Mouse (Mus musculus) MEL (cell line): ENCODE measurements around the gene Gm49661. TPM values are rescaled to one million over a fixed set of nuclear protein-coding genes. Genes with fewer than 3 reads are reported as not detected.

ENCODE experiments used
- DNase-seq: peaks from one replicate; pipeline ENCODE4 v3.0.0; 2011; ENCODE audit warnings: low read depth, low spot score
- H3K27ac ChIP-seq: 2 replicates; pipeline ENCODE4 v1.5.1; 2012; ENCODE audit warnings: low read depth, mild to moderate bottlenecking, control low read depth, low read length, moderate library complexity; ENCODE audit not compliant: control insufficient read depth
- H3K27me3 ChIP-seq, 2 experiments: fragments of 150-350 bp in 1 of 2; sonication (generic) in 1 of 2; 2 replicates each; pipeline ENCODE4 v1.6.1; 2012; ENCODE audit warnings: low read length in 2 of 2, mild to moderate bottlenecking in 2 of 2, improper control_type of control experiment in 1 of 2, moderate library complexity in 1 of 2; ENCODE audit not compliant: insufficient read depth in 2 of 2, control insufficient read depth in 1 of 2
- H3K36me3 ChIP-seq, 2 experiments: 2 replicates each; pipeline ENCODE4 v1.6.1; 2012 to 2014; ENCODE audit warnings: low read length in 2 of 2, improper control_type of control experiment in 1 of 2, inconsistent platforms in 1 of 2, mild to moderate bottlenecking in 1 of 2; ENCODE audit not compliant: insufficient read depth in 2 of 2, control insufficient read depth in 1 of 2
- H3K4me1 ChIP-seq, 2 experiments: fragments of 150-350 bp in 1 of 2; sonication (generic) in 1 of 2; 2 replicates each; pipeline ENCODE4 v1.6.1; 2012; ENCODE audit warnings: low read length in 2 of 2, improper control_type of control experiment in 1 of 2, mild to moderate bottlenecking in 1 of 2; ENCODE audit not compliant: insufficient read depth in 2 of 2, control insufficient read depth in 1 of 2
- H3K4me3 ChIP-seq, 2 experiments: fragments of 150-350 bp in 1 of 2; sonication (generic) in 1 of 2; 2 replicates each; pipeline ENCODE4 v1.5.1; 2012; ENCODE audit warnings: low read depth in 2 of 2, low read length in 2 of 2, mild to moderate bottlenecking in 2 of 2, moderate library complexity in 2 of 2, control low read depth in 1 of 2, improper control_type of control experiment in 1 of 2; ENCODE audit not compliant: control insufficient read depth in 1 of 2, insufficient read depth in 1 of 2
- H3K79me2 ChIP-seq: 2 replicates; pipeline ENCODE4 v1.6.1; 2012; ENCODE audit warnings: mild to moderate bottlenecking, low read length, moderate library complexity; ENCODE audit not compliant: control insufficient read depth, poor library complexity, insufficient read depth
- H3K9ac ChIP-seq: 2 replicates; pipeline ENCODE4 v1.6.1; 2012; ENCODE audit warnings: low read depth, mild to moderate bottlenecking, control low read depth, low read length, moderate library complexity; ENCODE audit not compliant: control insufficient read depth, poor library complexity, severe bottlenecking
- H3K9me3 ChIP-seq: fragments of 150-350 bp; sonication (generic); replicated peaks from 2 replicates; pipeline ENCODE4 v1.6.1; 2012; ENCODE audit warnings: mild to moderate bottlenecking, low read length, improper control_type of control experiment, moderate library complexity; ENCODE audit not compliant: insufficient read depth
- BHLHE40 ChIP-seq: IDR thresholded peaks from 2 replicates; pipeline ENCODE4 v1.6.1; 2012; ENCODE audit warnings: low read depth, mild to moderate bottlenecking, inconsistent platforms, low read length, improper control_type of control experiment, borderline replicate concordance
- CHD1 ChIP-seq: IDR thresholded peaks from 2 replicates; pipeline ENCODE4 v1.6.1; 2012; ENCODE audit warnings: low read depth, mild to moderate bottlenecking, inconsistent platforms, low read length, improper control_type of control experiment
- CTCF ChIP-seq, 3 experiments: IDR thresholded peaks in 2 of 3; conservative IDR thresholded peaks in 1 of 3; 2 replicates each; pipeline ENCODE4 v1.5.1; 2011 to 2012; ENCODE audit warnings: low read length in 3 of 3, low read depth in 2 of 3, mild to moderate bottlenecking in 2 of 3, improper control_type of control experiment in 1 of 3, inconsistent platforms in 1 of 3, mixed read lengths in 1 of 3, moderate library complexity in 1 of 3; ENCODE audit not compliant: control insufficient read depth in 1 of 3, insufficient read depth in 1 of 3, poor library complexity in 1 of 3, severe bottlenecking in 1 of 3
- E2F4 ChIP-seq: IDR thresholded peaks from 2 replicates; pipeline ENCODE4 v1.6.1; 2011; ENCODE audit warnings: low read depth, low read length, improper control_type of control experiment, borderline replicate concordance
- ELF1 ChIP-seq: IDR thresholded peaks from 2 replicates; pipeline ENCODE4 v1.6.1; 2014; ENCODE audit warnings: low read depth, mild to moderate bottlenecking, inconsistent platforms, low read length, improper control_type of control experiment, moderate library complexity
- EP300 ChIP-seq, 2 experiments: IDR thresholded peaks; 2 replicates each; pipeline ENCODE4 v1.6.1; 2011; ENCODE audit warnings: improper control_type of control experiment in 2 of 2, low read length in 2 of 2, low read depth in 1 of 2, mild to moderate bottlenecking in 1 of 2
- ETS1 ChIP-seq: IDR thresholded peaks from 2 replicates; pipeline ENCODE4 v1.6.1; 2012; ENCODE audit warnings: low read depth, mild to moderate bottlenecking, inconsistent platforms, low read length, improper control_type of control experiment, moderate library complexity
- GATA1 ChIP-seq: IDR thresholded peaks from 2 replicates; pipeline ENCODE4 v1.6.1; 2011; ENCODE audit warnings: low read depth, low read length, improper control_type of control experiment
- HCFC1 ChIP-seq: IDR thresholded peaks from 2 replicates; pipeline ENCODE4 v1.6.1; 2012; ENCODE audit warnings: low read depth, mild to moderate bottlenecking, inconsistent platforms, low read length, improper control_type of control experiment, moderate library complexity
- MYB ChIP-seq: IDR thresholded peaks from 2 replicates; pipeline ENCODE4 v1.6.1; 2011; ENCODE audit warnings: mild to moderate bottlenecking, low read depth, low read length, improper control_type of control experiment
- MYC ChIP-seq: IDR thresholded peaks from 2 replicates; pipeline ENCODE4 v1.6.1; 2011; ENCODE audit warnings: low read depth, mild to moderate bottlenecking, low read length, improper control_type of control experiment, moderate library complexity
- NRF1 ChIP-seq: IDR thresholded peaks from 2 replicates; pipeline ENCODE4 v1.6.1; 2014; ENCODE audit warnings: low read depth, mild to moderate bottlenecking, inconsistent platforms, low read length, improper control_type of control experiment, moderate library complexity; ENCODE audit not compliant: poor library complexity, insufficient read depth, severe bottlenecking
- POLR2A ChIP-seq, 2 experiments: IDR thresholded peaks; 2 replicates each; pipeline ENCODE4 v1.6.1; 2011 to 2012; ENCODE audit warnings: low read length in 2 of 2, mild to moderate bottlenecking in 2 of 2, control low read depth in 1 of 2, improper control_type of control experiment in 1 of 2, low read depth in 1 of 2, moderate library complexity in 1 of 2; ENCODE audit not compliant: control insufficient read depth in 1 of 2, insufficient read depth in 1 of 2, poor library complexity in 1 of 2
- POLR2AphosphoS5 ChIP-seq: IDR thresholded peaks from 2 replicates; pipeline ENCODE4 v1.6.1; 2012; ENCODE audit warnings: low read depth, borderline replicate concordance, mild to moderate bottlenecking, inconsistent platforms, low read length, moderate library complexity, mixed read lengths
- RAD21 ChIP-seq: IDR thresholded peaks from 2 replicates; pipeline ENCODE4 v1.6.1; 2011; ENCODE audit warnings: mild to moderate bottlenecking, low read depth, low read length, improper control_type of control experiment
- RCOR1 ChIP-seq: IDR thresholded peaks from 2 replicates; pipeline ENCODE4 v1.6.1; 2012; ENCODE audit warnings: low read depth, mild to moderate bottlenecking, inconsistent platforms, low read length, improper control_type of control experiment
- SIN3A ChIP-seq: IDR thresholded peaks from 2 replicates; pipeline ENCODE4 v1.6.1; 2012; ENCODE audit warnings: low read length, improper control_type of control experiment, inconsistent platforms
- SMC3 ChIP-seq: IDR thresholded peaks from 2 replicates; pipeline ENCODE4 v1.6.1; 2011; ENCODE audit warnings: low read depth, low read length, improper control_type of control experiment
- TBP ChIP-seq: IDR thresholded peaks from 2 replicates; pipeline ENCODE4 v1.8.0; 2011; ENCODE audit warnings: low read depth, low read length, improper control_type of control experiment
- ZC3H11A ChIP-seq: IDR thresholded peaks from 2 replicates; pipeline ENCODE4 v1.6.1; 2012; ENCODE audit warnings: low read depth, mild to moderate bottlenecking, inconsistent platforms, low read length, improper control_type of control experiment
- polyA plus RNA-seq, 2 experiments: library from polyadenylated mRNA; stranded (reverse) in 1 of 2; unstranded in 1 of 2; fragments of >175 nt in 1 of 2; fragments of >200 nt in 1 of 2; gene quantifications; 2 replicates each; pipeline versions ENCODE4 v1.2.1 to v1.2.4; 2012; ENCODE audit warnings: low replicate concordance in 2 of 2, low read depth in 1 of 2; ENCODE audit not compliant: insufficient read length in 2 of 2, insufficient read depth in 1 of 2, missing spikeins in 1 of 2
- total RNA-seq: library from RNA; depleted of rRNA; stranded (reverse); fragments of 300-350 nt; gene quantifications from 2 replicates; pipeline ENCODE4 v1.2.3, GENCODE M21; 2012

The Gm49661 gene
- total and polyA plus RNA-seq, 3 experiments = 4.7 TPM; not detected in 2

DNA sequence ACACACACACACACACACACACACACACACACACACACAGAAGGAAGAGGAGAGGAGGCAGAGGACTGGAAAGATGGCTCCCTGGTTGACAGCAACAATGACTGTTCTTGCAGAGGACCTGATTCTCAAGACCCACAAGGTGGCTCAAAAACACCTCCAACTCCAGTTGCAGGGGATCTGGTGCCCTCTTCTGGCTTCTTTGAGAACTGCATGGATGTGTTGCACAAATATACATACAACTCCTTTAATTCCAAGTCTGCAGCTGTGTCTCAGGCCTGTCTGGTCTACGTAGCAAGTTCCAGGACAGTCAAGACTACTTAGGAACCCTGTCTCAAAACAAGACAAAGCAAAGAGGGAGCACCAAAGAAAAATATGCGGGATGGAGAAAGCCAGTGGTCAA lies 12.5 kb downstream of the Gm49661 start:
- Histone ChIP-seq H3K4me3 (no peak overlapping the region), H3K9me3 (no peaks in the 10 kb centered on the region), H3K79me2 (no peaks in the 10 kb centered on the region), H3K27ac (no peak overlapping the region), H3K36me3 (peaks cover 0 to 3% of the 10 kb centered on the region in 2 experiments; a peak in 1 of 4 replicates), H3K27me3 (no peaks in the 10 kb centered on the region), H3K9ac (no peak overlapping the region), H3K4me1 (peaks cover 5 to 9% of the 10 kb centered on the region in 2 experiments; a peak in 2 of 4 replicates)
- DNase-seq = peak; percentile 92
- peak; percentile 82 for TF ChIP-seq SMC3
- TF ChIP-seq ZC3H11A = peak; percentile 77
- TF ChIP-seq ETS1 = no peak
- 0 out of 2 replicates have a peak, but pooled peaks have one; percentile 14 for TF ChIP-seq BHLHE40
- TF ChIP-seq SIN3A = peak; percentile 77
- no peak for TF ChIP-seq POLR2A (IDR thresholded peaks at IDR 0.05; ENCODE audit: control insufficient read depth in 1 of 2, insufficient read depth in 1 of 2, low read depth in 1 of 2, low read length in 2 of 2, poor library complexity in 1 of 2)
- 0 out of 2 replicates have a peak, but pooled peaks have one; percentile 36 for TF ChIP-seq HCFC1
- peak; percentile 84 for TF ChIP-seq RAD21
- TF ChIP-seq MYC = 0 out of 2 replicates have a peak, but pooled peaks have one; percentile 51
- TF ChIP-seq EP300 (IDR thresholded peaks at IDR 0.05; ENCODE audit: low read depth in 1 of 2, low read length in 2 of 2) = no peak
- TF ChIP-seq CTCF (IDR thresholded peaks at IDR 0.05 in 2 of 3, conservative IDR thresholded peaks at IDR 0.05 in 1 of 3; ENCODE audit: control insufficient read depth in 1 of 3, insufficient read depth in 1 of 3, low read depth in 2 of 3, low read length in 3 of 3, poor library complexity in 1 of 3, severe bottlenecking in 1 of 3) = peak; percentile 69 to 95 (median 89)

DNA sequence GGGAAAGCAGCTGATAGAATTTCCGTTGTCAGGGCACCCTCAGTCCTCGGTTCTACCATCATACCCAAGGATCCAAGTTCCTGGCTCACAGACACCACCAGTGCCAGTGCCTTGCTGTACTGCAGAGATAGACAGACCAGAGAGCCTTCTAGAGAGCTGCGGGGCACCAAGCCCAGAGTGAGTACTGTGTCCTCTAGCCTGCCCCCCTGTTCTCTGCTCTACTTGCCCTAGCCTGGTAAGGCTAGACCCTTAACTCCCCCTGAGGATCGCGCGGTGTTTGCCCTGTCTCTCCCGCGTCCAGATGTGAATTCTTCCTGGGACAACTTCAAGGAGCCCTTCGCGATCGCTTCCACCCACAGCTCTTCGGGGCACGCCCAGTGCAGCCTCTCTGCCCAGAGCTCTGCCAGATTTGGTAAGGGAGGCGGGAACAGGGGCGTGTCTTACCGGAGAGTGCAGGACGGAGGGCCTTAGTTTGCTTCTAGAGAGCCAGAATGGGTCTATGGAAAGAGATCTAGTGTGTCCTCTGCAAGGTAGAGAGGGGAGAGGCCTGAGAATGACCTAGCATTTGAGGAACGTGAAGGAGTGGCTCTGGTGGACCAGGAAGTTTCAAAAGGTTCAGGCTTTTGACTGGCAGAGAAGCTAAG lies 16.5 kb downstream of the Gm49661 start:
- no peak overlapping the region for H3K9ac ChIP-seq
- no peak overlapping the region for H3K27ac ChIP-seq
- peak overlapping the region; percentile 36 to 70 for H3K4me3 ChIP-seq
- peaks cover 0 to 3% of the 10 kb centered on the region in 2 experiments; a peak in 1 of 4 replicates for H3K36me3 ChIP-seq
- peak; percentile 75 for DNase-seq
- H3K27me3 ChIP-seq = no peaks in the 10 kb centered on the region
- TF ChIP-seq MYB (no peak), CHD1 (no peak), POLR2AphosphoS5 (no peak), EP300 (IDR thresholded peaks at IDR 0.05; ENCODE audit: low read depth in 1 of 2, low read length in 2 of 2) (no peak)
- H3K79me2 ChIP-seq = no peaks in the 10 kb centered on the region
- H3K9me3 ChIP-seq = no peaks in the 10 kb centered on the region
- peaks cover 5 to 9% of the 10 kb centered on the region in 2 experiments; a peak in 2 of 4 replicates for H3K4me1 ChIP-seq

DNA sequence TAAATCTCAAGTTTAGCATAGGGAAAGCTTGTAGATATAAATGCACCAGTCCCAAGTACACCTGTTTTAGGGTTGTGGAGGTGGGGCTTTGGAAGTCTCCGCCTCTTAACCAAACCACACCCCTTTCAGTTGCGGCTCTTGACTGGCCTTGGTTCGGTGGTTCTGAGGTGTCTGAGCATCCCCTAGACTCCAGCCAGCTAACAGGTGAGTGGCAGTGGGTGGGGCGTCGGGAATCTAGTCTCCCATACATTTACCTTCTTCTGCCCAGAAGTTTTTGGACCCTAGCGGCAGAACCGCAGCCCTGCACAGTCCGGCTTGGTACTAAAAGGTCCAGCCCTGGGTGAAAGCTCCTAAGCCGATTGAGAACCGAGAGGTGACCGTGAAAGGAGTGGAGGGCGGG lies 19.5 kb downstream of the Gm49661 start:
- Histone ChIP-seq H3K9ac (no peak overlapping the region), H3K79me2 (no peaks in the 10 kb centered on the region), H3K4me1 (peaks cover 5 to 9% of the 10 kb centered on the region in 2 experiments; a peak in 2 of 4 replicates), H3K9me3 (no peaks in the 10 kb centered on the region), H3K27me3 (peaks cover 0 to 4% of the 10 kb centered on the region in 2 experiments), H3K36me3 (no peaks in the 10 kb centered on the region), H3K27ac (no peak overlapping the region), H3K4me3 (no peak overlapping the region)
- no peak for DNase-seq
- TF ChIP-seq NRF1 = no peak
- no peak for TF ChIP-seq EP300 (IDR thresholded peaks at IDR 0.05; ENCODE audit: low read depth in 1 of 2, low read length in 2 of 2)
- no peak for TF ChIP-seq RCOR1
- TF ChIP-seq TBP = no peak
- no peak for TF ChIP-seq ZC3H11A
- TF ChIP-seq E2F4 = no peak
- TF ChIP-seq ELF1 = no peak
- no peak for TF ChIP-seq CTCF (IDR thresholded peaks at IDR 0.05 in 2 of 3, conservative IDR thresholded peaks at IDR 0.05 in 1 of 3; ENCODE audit: control insufficient read depth in 1 of 3, insufficient read depth in 1 of 3, low read depth in 2 of 3, low read length in 3 of 3, poor library complexity in 1 of 3, severe bottlenecking in 1 of 3)
- TF ChIP-seq SMC3 = no peak
- no peak for TF ChIP-seq GATA1
